Mouse (Mus musculus) erythroblast, embryonic 14.5 days (primary cell): Measurements from ENCODE around the gene Dpp3. TPM values are rescaled to one million over a fixed set of nuclear protein-coding genes. Genes with fewer than 3 reads are reported as not detected.

Experiments used
- H3K27me3 ChIP-seq: 2 replicates; pipeline ENCODE4 v1.6.1; 2012; ENCODE audit warnings: inconsistent platforms; ENCODE audit not compliant: control insufficient read depth
- H3K36me3 ChIP-seq: 2 replicates; pipeline ENCODE4 v1.6.1; 2012; ENCODE audit warnings: mild to moderate bottlenecking, inconsistent platforms; ENCODE audit not compliant: control insufficient read depth
- H3K4me1 ChIP-seq: 2 replicates; pipeline ENCODE4 v1.6.1; 2012; ENCODE audit warnings: inconsistent platforms; ENCODE audit not compliant: control insufficient read depth
- H3K4me3 ChIP-seq: replicated peaks from 2 replicates; pipeline ENCODE3; 2012; ENCODE audit warnings: moderate library complexity, mild to moderate bottlenecking, inconsistent platforms
- H3K9me3 ChIP-seq: 2 replicates; pipeline ENCODE4 v1.6.1; 2012; ENCODE audit warnings: low read length, inconsistent platforms, mixed read lengths; ENCODE audit not compliant: control insufficient read depth
- GATA1 ChIP-seq: IDR thresholded peaks from 2 replicates; pipeline ENCODE4 v1.6.1; 2012; ENCODE audit warnings: low read length, inconsistent platforms, mixed read lengths
- TAL1 ChIP-seq: IDR thresholded peaks from 3 replicates; pipeline ENCODE4 v1.6.1; 2012; ENCODE audit warnings: low read length, inconsistent platforms, mixed read lengths
- polyA plus RNA-seq: library from polyadenylated mRNA; stranded (reverse); fragments of >175 nt; gene quantifications from 2 replicates; pipeline ENCODE4 v1.2.3, GENCODE M21; 2012

Gene Dpp3
- polyA plus RNA-seq, 1 experiment = 4.8 TPM

- H3K4me1 ChIP-seq = peaks cover 33% of the 10 kb centered on the region
- peak overlapping the region; percentile 76 for H3K4me3 ChIP-seq
- H3K9me3 ChIP-seq = no peaks in the 10 kb centered on the region
- H3K36me3 ChIP-seq = peaks cover 28% of the 10 kb centered on the region
- H3K27me3 ChIP-seq = peaks cover 6% of the 10 kb centered on the region
- TF ChIP-seq GATA1 (no peak), TAL1 (no peak)
Observed at GRCm38 (mm10) chr19:4928781-4929180, 694 bp upstream of the Dpp3 start.

- Histone ChIP-seq H3K4me3 (no peak overlapping the region), H3K27me3 (no peaks in the 10 kb centered on the region), H3K9me3 (no peaks in the 10 kb centered on the region), H3K4me1 (peaks cover 33% of the 10 kb centered on the region), H3K36me3 (peaks cover 62% of the 10 kb centered on the region)
- TF ChIP-seq GATA1 = no peak
- no peak for TF ChIP-seq TAL1
Observed at GRCm38 (mm10) chr19:4925121-4925860, 2.8 kb downstream of the Dpp3 start.

GRCm38 (mm10) chr19:4919652-4920051 lies 8.4 kb downstream of the Dpp3 start:
- no peaks in the 10 kb centered on the region for H3K9me3 ChIP-seq
- no peak for TF ChIP-seq GATA1
- no peak for TF ChIP-seq TAL1
- no peaks in the 10 kb centered on the region for H3K4me1 ChIP-seq
- peaks cover 96% of the 10 kb centered on the region for H3K36me3 ChIP-seq
- no peak overlapping the region for H3K4me3 ChIP-seq
- H3K27me3 ChIP-seq = no peaks in the 10 kb centered on the region

DNA sequence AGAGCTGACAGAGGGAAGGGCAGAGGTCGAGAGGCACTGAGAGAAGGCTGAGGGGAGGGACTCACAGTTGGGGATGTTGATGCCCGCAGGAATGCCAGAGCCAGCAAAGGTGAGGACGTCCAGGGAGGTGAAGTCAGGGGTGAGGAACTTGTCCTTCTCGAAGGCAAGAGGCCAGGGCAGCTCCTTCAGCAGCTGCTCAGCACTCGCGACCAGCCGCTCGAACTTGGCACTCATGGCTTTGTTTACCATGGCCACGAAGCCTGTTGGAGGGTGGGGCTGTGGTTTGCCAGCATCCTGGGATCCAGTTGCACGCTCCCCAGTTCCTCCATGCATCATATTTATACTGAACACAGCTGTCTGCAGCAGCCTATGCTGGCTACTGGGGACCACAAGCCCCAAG lies 11.3 kb downstream of the Dpp3 start:
- H3K4me1 ChIP-seq = peaks cover 15% of the 10 kb centered on the region
- no peaks in the 10 kb centered on the region for H3K27me3 ChIP-seq
- TF ChIP-seq GATA1 = no peak
- TF ChIP-seq TAL1 = no peak
- no peak overlapping the region for H3K4me3 ChIP-seq
- H3K9me3 ChIP-seq = no peaks in the 10 kb centered on the region
- peaks cover 93% of the 10 kb centered on the region for H3K36me3 ChIP-seq

- Histone ChIP-seq H3K9me3 (no peaks in the 10 kb centered on the region), H3K4me1 (peaks cover 15% of the 10 kb centered on the region), H3K27me3 (no peaks in the 10 kb centered on the region), H3K4me3 (no peak overlapping the region), H3K36me3 (peaks cover 93% of the 10 kb centered on the region)
- no peak for TF ChIP-seq GATA1
- TF ChIP-seq TAL1 = no peak
Observed at GRCm38 (mm10) chr19:4915924-4916603, 12.0 kb downstream of the Dpp3 start.

GRCm38 (mm10) chr19:4909376-4909775 lies 18.7 kb downstream of the Dpp3 start:
- Histone ChIP-seq H3K4me1 (peaks cover 24% of the 10 kb centered on the region), H3K9me3 (no peaks in the 10 kb centered on the region), H3K4me3 (no peak overlapping the region), H3K27me3 (no peaks in the 10 kb centered on the region), H3K36me3 (peaks cover 69% of the 10 kb centered on the region)
- TF ChIP-seq GATA1 (no peak), TAL1 (no peak)

DNA sequence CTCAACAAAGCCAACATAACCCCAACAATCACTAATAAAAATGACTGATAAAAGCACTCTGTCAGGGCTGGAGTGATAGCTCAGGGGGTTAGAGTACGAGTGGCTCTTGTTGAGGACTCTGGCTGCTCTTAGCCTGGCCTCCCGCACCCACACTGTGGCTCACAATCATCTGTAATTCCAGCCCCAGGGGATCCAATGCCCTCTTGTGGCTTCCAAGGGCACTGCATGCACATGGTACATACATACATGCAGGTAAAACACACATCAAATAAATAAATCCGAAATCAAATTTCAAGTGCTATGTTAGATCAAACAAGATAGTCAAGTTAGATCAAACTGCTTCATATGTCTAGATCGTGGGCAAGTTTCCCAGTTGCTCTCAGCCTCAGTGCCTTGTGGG lies 20.0 kb downstream of the Dpp3 start:
- peaks cover 18% of the 10 kb centered on the region for H3K4me1 ChIP-seq
- no peaks in the 10 kb centered on the region for H3K9me3 ChIP-seq
- H3K27me3 ChIP-seq = no peaks in the 10 kb centered on the region
- TF ChIP-seq GATA1 = no peak
- H3K4me3 ChIP-seq = no peak overlapping the region
- peaks cover 58% of the 10 kb centered on the region for H3K36me3 ChIP-seq

GRCm38 (mm10) chr19:4905979-4906794 lies 21.9 kb downstream of the Dpp3 start, which contains the start of gene Bbs1:
Bbs1 (minus strand) TSS chr19:4906628.
- Histone ChIP-seq H3K27me3 (no peaks in the 10 kb centered on the region), H3K4me3 (peak within 1 kb of the TSS; percentile 83), H3K4me1 (peaks cover 10% of the 10 kb centered on the region), H3K9me3 (no peaks in the 10 kb centered on the region), H3K36me3 (peaks cover 45% of the 10 kb centered on the region)
- no peak for TF ChIP-seq TAL1
- no peak for TF ChIP-seq GATA1

- H3K9me3 ChIP-seq = no peaks in the 10 kb centered on the region
- H3K4me1 ChIP-seq = peaks cover 12% of the 10 kb centered on the region
- no peak overlapping the region for H3K4me3 ChIP-seq
- no peak for TF ChIP-seq GATA1
- no peak for TF ChIP-seq TAL1
- no peaks in the 10 kb centered on the region for H3K27me3 ChIP-seq
- peaks cover 14% of the 10 kb centered on the region for H3K36me3 ChIP-seq
Observed at GRCm38 (mm10) chr19:4899888-4900287, 28.2 kb downstream of the Dpp3 start.
